Mouse (Mus musculus): ENCODE measurements at regions not wholly inside any gene's neighbourhood (a gene's known extent, or its start where the extent isn't known, plus 50 kb on each side); places are given as distances from the start of the nearest gene placed in this dataset.

DNA sequence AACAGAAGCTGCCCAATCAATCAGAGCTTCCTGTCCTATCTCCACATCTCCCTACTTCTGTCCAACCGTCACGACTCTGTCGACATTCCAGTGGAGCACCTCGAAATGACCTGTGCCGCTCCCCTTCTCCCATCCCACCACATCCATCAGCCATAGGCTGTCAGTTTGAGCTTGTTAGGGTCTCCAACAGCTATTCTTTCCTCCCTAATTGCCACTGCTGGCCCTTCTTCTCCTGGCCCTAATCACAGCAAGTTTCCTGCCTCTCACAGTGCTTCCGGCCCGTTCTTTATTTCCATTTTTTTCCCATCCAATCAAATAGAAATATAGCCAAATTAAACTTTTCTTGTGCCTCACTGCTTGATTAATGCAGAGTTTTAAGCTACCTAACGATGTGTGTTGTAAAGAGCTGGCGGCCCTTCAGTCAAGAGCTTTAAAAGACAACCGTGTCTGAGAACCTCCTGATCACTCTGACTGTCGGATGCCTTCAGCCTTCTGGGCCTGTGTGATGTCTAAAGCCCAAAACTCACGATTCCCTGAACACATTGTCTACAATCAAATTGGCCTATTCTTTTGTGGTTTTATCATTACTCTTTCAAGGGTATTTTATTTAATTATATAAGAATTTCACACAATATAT, 270.3 kb downstream of the Tgfb2 start:
- no peak for DNase-seq

DNA sequence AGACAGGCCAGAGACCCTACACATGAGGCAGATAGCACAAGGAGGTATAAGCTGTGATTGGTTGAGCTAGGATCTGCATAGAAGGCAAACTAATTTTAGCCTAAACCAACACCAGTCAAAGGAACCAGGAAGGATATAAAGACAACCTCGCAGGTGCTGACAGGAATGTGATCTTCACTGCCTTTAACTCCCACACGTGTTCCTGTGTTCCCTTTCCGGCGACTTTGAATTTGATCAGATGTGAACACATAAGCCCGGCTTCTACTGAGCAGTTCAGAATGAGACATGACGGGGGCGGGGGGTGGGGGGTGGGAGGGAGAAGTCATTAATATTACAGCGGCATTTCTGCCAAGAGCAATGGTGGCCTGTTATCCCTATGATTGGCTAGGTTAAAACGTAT, 271.0 kb downstream of the Tgfb2 start:
- no peak for DNase-seq

DNA sequence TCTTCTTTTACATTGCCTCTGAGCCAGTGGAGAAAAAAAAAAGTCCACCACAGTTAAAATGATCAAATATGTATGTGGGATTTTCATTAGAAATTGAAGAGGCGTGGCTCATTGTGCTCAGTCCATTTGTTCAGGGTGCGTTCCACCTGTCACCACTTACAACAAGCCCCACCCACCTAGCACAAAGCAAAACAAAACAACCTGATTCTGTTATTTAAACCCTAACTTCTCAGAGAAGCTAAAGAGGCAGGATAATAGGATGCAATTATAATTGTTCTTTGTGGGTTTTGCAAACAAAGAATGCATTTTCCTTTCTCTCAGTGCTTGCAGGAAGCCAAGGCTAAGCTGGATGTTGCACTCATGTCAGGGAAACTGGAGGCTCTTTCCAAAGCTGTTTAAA, 271.8 kb downstream of the Tgfb2 start:
- no peak for DNase-seq

DNA sequence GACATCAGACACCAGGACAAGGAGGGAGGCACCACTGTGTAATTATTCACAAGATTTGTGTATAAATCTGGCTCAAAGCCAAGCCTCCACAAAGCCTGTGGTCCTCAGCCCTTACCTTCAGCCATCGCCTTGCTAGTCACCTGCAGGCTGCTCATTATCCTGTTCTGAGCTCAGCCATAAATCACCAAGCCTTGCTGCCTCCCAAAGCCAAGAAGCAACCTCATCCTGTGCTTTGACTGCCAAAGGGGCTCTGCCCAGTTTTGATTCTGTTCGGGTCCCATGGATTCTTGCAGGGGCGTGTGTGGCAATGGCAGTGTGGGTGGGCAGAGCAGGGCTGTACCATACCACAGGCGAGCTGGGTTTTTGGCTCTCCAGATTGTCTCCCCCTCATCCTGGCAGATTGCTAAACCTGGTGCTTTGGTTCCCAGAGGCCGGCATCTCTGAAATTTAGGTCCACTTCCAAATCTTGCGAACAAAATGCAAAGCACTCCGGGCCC, 272.6 kb downstream of the Tgfb2 start:
- DNase-seq, result peak; percentile 45 to 56

DNA sequence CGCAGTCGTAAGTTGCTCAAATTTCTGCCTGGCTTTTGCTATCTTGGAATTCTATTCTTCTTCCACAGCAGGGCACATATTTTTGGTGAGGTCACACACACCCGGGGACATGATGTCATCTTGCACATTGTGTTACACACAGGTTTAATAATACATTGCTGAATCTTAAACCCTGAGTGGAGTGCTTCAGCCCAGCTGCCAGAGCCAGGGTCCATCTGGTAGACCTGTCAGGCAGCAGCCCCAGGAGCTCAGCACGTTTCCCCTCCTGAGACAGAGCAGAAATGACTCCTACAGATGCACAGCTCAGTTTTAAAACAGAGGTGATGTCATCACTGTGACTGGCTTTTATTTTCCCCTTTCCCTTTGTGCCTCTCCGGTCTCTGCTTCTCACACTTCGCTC, 280.4 kb downstream of the Tgfb2 start:
- no peak for DNase-seq

DNA sequence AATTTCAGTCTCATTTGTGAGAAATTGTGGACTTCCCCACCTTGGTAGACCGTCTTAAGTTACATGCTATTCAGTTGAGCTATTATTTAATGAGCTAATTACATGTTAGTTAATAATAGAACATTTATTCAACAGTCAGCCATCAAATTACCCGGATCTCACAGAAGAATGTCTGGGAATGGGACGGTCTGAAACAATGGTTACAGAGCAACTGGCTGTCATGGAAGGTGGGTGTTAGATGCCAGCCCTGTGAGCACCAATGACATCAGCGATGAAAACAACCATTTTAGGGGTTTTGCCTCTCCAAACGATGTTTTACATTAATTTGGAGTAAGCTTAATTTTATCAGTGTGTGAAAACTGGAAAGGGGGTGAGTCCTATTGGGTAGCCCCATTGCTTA, 281.7 kb downstream of the Tgfb2 start:
- no peak for DNase-seq

DNA sequence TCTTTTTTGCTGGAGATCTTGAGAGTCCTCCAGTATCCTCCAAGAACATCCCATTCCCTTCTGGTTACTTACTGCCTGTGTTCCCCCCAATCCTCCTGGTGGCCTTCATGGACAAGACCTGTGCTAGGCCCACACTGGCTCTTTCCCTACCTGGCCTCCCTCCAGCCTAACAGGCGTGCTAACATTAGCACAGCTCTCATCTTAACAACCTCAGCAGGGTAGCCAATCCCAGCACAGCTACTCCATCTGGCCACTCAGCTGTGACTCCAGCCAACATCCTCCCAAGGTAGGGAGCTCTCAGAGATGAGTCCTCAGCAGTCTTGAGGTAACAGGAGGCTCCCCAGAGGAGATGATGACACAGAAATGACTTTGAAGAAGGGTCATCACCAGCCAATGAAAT, 288.7 kb downstream of the Tgfb2 start:
- DNase-seq, result peak; percentile 68 to 72

DNA sequence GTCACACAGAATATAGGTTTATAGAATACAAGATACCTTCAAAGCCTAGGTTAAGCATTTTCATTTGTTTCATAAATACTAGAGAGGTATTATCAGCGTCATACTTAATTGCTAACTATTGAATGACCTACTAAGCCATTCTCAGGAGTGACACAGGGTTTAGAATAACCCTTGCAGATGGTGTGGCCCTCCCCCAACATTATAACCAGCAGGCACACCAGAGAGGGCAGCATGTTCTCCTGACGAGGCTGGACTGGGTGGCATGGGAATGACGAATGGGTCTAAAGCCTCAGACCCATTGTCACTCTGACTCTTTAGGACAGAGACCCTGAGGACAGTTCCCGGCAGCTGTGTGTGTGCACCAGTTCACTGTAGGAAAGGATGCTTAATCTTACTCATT, 290.5 kb downstream of the Tgfb2 start:
- DNase-seq, result no peak

DNA sequence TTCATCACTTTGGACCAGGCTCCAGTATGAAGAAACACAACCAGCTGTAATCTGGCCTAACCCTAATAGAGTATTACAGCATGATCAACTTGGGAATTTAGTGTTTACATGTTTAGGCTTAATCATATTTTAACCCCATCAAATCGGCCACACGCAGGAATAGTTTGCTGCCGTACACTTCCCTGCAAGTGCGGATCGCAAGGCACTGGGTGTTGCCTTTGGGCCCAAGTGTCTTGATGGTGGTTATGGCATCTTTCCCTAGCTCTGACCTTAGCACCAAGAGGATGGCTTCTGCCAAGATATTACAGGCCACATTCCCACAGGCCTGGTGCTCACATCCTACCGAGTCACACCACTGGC, 291.9 kb downstream of the Tgfb2 start:
- DNase-seq, result no peak

DNA sequence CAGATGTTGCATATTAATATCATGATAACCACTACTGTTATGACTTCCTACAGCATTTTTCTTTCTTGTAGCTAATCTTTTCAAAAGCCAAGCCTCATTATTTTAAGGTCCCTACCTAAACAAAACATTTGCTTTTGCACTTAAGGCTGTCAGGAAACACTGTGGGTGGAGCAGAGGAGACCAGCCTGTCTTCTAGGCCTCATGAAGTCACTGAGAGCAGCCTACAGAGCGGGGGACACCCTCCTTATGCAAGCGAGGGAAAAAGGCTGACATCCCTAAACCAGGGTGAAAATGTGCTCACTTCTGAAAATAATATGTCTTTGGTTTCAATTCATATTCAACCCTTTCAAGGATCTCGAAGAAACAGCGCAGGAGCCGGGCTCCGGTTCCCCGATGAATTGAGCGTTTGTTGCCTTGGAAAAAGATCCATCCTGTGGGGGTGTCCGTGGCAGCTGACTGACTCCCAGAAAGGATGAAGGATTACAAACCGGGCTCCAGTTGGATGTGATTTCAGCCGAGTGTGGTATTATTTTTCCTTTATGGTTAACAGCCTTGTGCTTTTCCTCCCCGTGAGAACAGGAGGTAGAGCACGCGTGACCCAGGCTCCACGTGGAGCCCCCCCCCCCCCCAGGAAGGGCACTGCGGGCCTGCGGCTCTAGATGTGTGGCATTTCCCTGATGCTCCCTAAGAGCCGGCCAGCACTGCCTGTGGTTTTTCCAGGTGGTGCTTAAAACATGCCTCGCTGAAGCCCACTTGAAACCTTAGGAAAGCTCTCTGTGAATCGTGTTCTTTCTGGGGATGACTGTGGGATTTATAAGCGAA, 292.5 kb downstream of the Tgfb2 start:
- peak; percentile 21 to 33 for DNase-seq

DNA sequence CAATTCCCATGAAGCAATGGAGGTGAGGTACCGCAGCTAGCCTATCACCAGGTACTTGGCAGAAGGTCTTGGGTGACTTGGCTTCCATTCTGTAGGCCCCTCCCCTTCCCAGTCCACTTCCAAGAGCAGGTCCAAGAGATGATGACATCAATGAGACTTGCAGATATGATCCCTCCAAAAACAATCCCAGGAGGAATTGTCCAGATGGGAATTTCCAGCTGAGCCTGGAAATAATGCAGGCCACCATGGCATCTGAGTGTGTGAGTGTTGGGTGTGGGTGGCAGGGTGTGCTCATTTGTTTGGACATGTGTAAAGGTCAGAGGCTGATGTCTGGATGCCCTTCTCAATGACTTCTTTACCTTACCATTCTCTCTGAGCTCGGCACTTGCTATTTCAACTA, 293.5 kb downstream of the Tgfb2 start:
- DNase-seq, result no peak

DNA sequence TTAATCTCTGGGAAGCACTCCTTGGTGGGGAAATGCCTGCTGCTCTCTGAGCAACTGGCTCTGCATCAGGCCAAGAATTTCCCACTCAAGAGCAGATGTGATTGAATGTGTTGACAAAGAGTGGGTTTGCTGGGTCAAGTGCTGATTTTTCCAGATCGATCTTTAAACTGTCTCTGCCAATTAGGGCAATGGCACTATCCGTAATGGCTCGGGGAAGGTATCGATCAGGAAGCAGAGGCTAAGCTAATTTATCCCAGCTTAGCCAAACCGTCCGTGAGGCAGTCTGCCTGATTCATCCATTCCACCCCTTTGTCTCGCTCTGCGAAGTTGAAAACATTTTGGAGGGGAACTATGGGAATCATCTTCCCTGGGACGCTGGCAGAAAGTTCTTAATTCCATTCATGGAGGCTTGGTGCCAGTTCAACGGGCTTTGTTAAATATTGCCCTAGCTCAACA, 291.9 kb upstream of the Lyplal1 start:
- DNase-seq, result no peak

DNA sequence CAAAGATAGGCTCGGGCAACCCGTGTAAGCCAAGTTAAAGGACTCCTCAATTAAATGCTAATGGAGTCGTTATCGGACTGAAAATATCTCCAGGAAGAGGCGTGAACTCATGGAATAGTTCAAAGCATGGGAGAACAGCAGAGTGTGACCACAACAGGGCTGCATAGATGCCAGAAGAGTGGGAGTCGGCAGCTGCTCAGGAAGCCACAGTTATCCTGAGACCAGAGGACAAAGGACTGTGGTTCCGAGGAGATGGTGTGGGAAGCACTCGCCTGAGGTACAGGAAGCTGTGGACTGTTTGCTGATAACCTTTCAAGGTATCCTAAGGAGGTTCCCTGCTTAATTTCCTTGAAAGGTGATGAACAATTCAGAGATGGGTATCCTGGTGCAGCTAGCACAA, 290.5 kb upstream of the Lyplal1 start:
- DNase-seq, result no peak

DNA sequence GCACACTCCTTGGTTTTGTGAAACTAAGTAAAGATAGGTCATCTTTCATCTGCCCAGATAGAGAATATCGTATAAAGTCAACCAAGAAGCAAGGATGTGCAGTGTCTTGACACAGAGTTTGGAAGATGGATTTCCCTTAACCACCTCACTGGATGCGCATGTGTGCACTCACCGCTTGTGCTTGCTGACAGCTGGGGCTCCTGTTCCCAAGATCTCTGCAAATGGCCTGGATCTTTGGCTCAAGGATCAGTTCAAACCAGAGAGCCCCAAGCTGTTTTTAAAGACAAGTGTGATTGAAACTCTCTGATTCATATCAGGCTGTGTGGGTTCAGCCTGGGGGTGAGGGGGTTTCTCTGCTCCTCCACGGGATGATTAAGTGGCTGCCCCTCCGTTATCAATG, 288.6 kb upstream of the Lyplal1 start:
- DNase-seq, result no peak

DNA sequence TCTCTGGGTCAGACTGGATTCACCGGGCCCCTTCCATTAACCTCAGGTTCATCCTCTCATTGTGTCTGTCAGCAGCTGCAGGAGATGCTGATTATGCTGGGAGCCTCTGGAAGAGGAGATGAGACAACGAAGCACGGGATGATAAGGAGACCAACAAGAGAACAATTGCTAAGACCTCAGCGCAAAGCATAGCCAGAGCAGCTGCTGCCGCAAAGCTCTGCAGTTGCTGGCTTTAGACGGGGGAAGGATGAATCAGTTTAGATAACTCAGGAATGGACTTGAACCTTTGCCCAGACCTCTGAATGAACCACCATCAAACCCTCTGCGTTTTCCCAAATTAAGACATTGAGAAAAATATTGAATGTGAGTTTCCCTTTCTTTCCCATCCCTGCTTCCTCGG, 282.7 kb upstream of the Lyplal1 start:
- DNase-seq, result no peak

DNA sequence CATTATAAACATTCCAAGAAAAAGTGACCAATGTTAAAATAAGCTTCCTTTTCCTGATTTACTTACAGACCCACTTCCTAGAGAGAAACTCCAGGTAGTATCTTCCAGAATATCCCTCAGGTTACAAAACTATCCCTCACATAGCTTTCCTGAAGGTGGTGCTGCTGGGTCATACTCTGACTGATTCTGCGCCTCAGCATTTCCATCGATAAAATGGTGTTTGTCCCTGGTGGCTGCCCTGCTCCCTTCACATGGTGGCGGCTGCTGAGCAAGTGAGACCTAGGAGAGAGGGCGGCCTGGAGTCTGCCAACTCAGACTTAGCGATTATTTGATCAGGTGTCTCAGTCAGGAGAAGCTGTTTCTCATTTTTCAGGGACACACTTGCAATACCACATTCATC, 275.9 kb upstream of the Lyplal1 start:
- peak; percentile 33 to 40 for DNase-seq

DNA sequence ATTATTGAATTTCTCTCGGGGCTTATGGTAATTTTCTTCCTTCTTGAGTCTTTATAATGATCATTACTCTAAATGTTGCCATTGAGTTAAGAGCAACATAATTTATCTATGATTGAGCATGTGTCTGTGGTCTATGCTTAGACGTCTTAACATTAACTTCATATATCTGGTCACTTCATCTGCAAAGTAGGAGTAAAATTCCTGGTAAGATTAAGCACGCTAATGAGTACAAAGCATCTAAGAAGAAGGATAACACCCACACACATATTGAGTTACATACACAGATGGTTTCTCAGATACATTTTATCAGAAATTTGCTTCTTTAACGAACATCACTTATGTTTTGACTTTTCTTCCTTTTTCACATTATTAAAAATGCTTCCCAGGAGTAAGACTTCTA, 267.3 kb upstream of the Lyplal1 start:
- no peak for DNase-seq

DNA sequence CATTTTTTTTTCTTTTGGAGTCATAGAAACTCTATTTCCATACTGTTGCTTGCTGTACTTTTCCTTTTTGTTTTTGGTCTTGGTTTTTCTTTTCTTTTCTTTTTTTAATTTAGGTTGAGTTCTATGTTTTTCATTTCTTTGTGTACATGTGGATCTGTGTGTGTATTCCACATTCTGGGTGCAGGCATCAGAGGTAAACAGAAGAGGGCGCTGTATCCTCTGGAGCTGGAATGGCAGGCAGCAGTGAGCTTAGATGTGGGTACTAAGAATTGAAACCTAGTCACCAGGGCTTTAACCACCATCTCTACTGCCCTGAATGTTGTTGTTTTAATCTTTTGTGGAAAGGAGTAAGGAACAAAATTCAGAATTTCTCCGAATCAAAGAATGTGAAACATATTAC, 266.3 kb upstream of the Lyplal1 start:
- no peak for DNase-seq

DNA sequence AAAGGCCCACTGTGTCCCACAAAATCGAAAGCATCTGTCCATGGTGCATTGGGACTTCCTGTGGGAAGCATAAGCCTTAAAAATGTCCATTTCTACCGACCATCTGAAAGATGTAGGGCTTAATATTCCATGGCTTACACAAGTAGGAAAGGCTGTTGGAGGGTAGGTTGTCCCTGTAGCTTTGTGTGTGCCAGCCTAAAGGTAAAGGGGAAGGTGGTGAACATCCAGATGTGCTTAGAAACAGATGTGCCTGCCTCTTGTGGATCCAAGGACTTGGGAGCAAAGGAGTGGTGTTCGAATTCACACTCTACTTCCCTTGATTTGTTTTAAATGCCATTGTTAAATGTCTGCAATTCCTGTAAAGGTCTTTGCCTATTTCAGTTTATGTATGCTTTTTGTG, 265.9 kb upstream of the Lyplal1 start:
- no peak for DNase-seq

DNA sequence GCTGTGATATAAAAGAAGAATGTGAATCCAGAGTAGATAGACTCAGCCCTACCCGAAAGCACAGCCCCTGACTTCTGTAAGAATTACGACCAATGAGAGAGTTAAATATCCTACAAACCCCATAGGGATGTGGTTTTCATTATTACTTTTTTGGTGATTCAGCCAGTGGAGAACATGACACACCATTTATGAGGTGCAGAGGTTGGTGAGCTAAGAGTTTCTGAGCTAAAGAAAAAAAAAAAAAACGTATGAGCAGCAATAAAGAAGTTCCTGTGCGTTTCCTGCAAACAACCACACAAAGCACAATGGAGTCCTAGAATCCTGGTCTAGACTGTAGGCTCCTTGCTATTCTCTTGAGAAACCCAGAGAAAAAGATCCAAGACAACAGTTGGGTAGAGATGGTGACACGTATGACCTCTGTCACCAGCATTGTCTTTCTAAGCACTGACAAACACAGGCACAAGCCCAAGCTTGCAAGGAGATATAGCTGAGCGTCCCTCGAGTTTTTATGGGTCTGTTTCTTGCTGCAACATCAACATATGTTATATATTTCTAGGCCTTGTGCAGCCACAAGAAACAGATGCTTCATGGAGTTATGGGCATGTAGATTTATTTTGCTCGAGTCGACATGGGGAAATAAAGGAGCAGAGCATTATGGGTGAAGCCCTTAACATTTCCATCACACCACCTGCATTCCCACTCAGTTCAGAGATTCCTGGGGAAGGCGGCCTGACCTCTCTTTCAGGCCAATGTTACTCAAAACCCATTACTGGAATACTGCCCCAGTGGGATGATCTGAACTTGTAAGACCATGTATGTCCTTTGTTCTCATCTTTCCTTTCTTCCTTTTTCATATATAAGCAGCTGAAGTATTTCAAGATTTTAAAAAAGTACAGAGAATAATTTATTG, 263.1 kb upstream of the Lyplal1 start:
- no peak for DNase-seq

DNA sequence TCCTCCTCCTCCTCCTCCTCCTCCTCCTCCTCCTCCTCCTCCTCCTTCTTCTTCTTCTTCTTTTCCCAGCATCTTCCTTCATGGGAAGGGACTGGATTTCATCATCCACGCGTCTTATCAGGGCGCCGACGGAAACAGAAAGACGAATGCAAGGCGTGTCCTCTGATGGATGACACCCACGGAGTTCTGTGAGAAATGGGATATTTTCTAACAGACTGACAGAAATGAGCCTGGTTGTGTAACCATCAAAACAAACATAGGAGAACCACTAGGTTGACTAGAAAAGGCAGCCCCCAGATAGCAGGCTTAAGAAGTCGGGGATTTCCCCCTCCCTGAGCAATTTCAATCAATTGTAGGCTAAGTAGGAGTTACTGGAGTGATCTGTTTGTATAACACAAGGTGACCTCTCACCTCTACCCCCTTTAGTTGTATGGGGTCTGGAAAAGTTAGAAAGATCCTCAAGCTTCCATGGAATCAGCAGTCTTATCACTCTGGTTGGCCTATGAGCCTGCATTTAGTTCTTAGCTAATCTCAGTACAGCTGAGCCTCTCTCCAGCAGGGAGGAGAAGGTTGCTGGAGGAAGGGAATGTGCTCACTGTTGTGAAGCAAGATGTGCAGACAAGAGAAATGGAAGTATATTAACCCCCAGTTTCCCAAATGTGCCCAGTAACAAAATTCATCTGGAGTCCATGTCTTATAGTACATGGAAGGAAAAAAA, 260.0 kb upstream of the Lyplal1 start:
- DNase-seq, result no peak

DNA sequence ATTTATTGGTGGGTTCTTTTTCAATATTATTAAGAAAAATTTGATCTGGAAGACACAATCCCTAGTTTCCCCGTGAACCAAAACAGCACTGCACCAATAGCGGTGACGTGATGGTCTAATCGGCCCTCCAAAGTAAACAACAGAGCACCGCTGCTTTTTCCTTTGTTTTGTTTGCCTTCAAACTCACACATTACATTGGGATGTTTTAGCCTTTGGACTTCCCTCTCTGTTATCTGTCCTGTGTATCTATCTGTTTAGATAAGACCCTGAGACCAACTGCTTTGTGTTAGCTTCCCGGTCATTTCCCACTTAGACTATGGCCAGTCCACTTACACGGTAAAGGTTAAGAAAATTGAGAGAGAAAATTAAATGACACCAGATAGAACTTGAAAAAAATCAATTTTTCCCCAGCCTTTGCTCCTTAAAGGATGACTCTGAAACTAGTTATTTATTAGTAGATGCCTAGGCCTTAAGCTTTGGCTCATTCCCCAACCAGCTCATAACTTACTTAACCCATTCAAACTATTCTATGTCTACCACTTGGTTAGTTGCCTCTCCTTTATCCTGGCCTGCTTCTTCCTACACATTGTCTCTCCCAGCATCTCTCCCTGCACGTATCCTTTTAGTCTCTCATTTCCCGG, 257.0 kb upstream of the Lyplal1 start:
- no peak for DNase-seq

Measured in cerebellum, postnatal 14 days (tissue).